Mouse (Mus musculus) liver, adult (tissue): ENCODE data around the gene Cyp2c39.

Experiments used
- GATA4 ChIP-seq: IDR thresholded peaks from 2 replicates; pipeline ENCODE4 v1.6.1; 2014; ENCODE audit warnings: mild to moderate bottlenecking, low read length; ENCODE audit not compliant: insufficient replicate concordance

The Cyp2c39 gene

DNA sequence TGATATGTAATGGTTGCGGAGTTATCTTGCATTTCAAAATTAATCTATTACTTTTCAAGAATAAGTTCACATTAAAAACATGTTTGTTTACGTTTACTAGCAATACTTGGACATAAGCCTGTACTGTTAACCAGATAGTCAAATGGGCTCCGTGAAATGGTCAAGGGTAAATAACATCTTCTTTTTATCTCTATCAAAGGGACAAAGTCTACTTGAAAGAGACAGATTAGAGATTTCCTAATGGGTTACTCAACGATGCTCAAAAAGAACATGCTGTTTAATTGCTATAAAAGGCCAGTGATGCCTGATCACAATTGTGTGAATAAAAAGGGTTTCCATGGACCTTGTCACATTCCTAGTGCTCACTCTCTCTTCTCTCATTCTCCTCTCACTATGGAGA, at the start of gene Cyp2c39:
TSS of gene Cyp2c39 (plus strand) at position 329 of the 400 bp plus-strand sequence.
- TF ChIP-seq GATA4: peak; percentile 92

DNA sequence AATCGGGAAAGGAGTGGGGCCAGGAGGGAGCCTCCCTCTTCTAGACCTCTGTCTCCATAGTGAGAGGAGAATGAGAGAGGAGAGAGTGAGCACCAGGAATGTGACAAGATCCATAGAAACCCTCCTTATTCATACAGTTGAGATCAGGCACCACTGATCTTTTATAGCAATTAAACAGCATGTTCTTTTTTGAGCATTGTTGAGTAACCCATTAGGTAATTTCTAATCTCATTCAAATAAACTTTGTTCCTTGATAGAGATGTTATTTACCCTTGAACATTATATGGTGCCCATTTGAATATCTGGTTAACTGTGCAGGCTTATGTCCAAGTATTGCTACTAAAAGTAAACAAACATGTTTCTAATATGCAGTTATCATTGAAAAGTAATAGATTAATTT, 47.7 kb upstream of the Cyp2c39 start, which contains the start of gene Cyp2c38:
TSS of gene Cyp2c38 (minus strand) at position 135 of the 400 bp plus-strand sequence.
- TF ChIP-seq GATA4: 0 out of 2 replicates have a peak, but pooled peaks have one; percentile 19

DNA sequence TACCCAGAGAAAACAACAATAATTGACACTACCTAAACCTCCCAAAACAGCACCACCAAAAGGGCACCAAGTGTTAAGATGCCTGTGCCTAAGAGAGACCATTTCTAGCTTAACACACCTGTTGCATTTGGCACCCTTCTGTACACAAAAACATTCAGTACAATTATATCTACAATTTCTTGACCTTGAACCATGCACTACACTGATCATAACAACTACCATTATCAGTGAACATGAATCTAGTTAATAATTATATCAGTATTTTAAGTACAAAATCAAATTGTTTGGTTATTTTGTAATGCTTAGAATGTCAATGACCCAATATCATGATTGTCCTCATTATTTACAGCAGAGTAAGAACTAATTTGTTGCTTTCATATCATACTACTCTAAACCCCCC, 46.7 kb upstream of the Cyp2c39 start:
- peak; percentile 50; the same call in 1 of the 2 replicates for TF ChIP-seq GATA4

DNA sequence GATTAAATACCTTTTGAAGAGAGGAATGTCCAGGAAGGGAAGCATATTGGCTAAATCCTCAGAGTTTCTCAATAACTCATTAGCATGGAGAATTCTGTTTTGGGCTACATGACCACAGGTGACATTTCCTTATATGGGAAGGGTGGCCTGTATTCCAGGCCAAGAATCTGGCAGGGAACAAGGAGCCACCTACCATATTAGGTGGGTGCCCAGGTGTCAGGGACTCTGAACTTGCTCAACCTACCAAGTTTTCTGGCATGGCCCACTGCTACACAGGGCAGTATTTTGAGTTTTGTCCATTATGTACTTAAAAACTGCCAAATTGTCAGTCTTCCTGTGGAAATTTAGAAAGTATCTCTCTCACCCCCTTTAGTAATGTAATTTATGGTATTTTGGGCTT, 4.3 kb upstream of the Cyp2c39 start:
- no peak for TF ChIP-seq GATA4

DNA sequence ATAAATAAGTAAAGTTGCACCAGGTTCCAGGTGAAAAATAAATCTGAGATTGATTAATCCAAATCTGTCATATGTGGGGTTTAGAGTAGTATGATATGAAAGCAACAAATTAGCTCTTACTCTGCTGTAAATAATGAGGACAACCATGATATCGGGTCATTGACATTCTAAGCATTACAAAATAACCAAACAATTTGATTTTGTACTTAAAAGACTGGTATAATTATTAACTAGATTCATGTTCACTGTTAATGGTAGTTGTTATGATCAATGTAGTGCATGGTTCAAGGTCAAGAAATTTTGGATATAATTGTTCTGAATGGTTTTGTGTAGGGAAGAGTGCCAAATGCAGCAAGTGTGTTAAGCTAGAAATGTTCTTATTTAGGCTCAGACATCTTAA, 1.1 kb upstream of the Cyp2c39 start:
- no peak for TF ChIP-seq GATA4
